Mouse (Mus musculus) intestine, embryonic 14.5 days (tissue): ENCODE data around the gene Arid1b. TPM values are rescaled to one million over a fixed set of nuclear protein-coding genes. Genes with fewer than 3 reads are reported as not detected.
A peak's percentile ranks its signal among the peaks of the same experiment; 100 is the strongest.

ENCODE experiments used
- ATAC-seq: fragments of 200-750 bp; cut with Nextera tagmentation; replicated peaks from 2 replicates; pipeline ENCODE4 v1.8.0; 2017; ENCODE audit warnings: low read depth, moderate number of reproducible peaks, moderate TSS enrichment, moderate library complexity; ENCODE audit not compliant: low FRiP score, low TSS enrichment
- DNase-seq: peaks from one replicate; pipeline ENCODE4 v3.0.0-alpha.2; 2018; ENCODE audit warnings: low spot score
- H3K27ac ChIP-seq: fragments of 300-500 bp; sonication (generic); 2 replicates; pipeline ENCODE4 v1.5.1; 2014; ENCODE audit warnings: low read depth, mild to moderate bottlenecking, control low read depth
- H3K27me3 ChIP-seq: fragments of 300-500 bp; sonication (generic); replicated peaks from 2 replicates; pipeline ENCODE4 v1.6.1; 2014; ENCODE audit warnings: low read length, control low read depth; ENCODE audit not compliant: control insufficient read depth, insufficient read depth
- H3K36me3 ChIP-seq: fragments of 300-500 bp; sonication (generic); 2 replicates; pipeline ENCODE4 v1.6.1; 2014; ENCODE audit warnings: low read length, control low read depth; ENCODE audit not compliant: control insufficient read depth, insufficient read depth
- H3K4me1 ChIP-seq: fragments of 300-500 bp; sonication (generic); replicated peaks from 2 replicates; pipeline ENCODE4 v1.6.1; 2014; ENCODE audit warnings: low read length, control low read depth, mixed read lengths; ENCODE audit not compliant: control insufficient read depth, insufficient read depth
- H3K4me2 ChIP-seq: fragments of 300-500 bp; sonication (generic); 2 replicates; pipeline ENCODE4 v1.6.1; 2014; ENCODE audit warnings: low read length
- H3K4me3 ChIP-seq: fragments of 300-500 bp; sonication (generic); 2 replicates; pipeline ENCODE4 v1.5.1; 2014; ENCODE audit warnings: low read depth, low read length, control low read depth, mixed read lengths
- H3K9ac ChIP-seq: fragments of 300-500 bp; sonication (generic); 2 replicates; pipeline ENCODE4 v1.6.1; 2014; ENCODE audit warnings: mild to moderate bottlenecking, low read length
- H3K9me3 ChIP-seq: fragments of 300-500 bp; sonication (generic); 2 replicates; pipeline ENCODE4 v1.6.1; 2016; ENCODE audit warnings: low read length, control low read depth; ENCODE audit not compliant: control insufficient read depth
- WGBS: fragments of 180-500 bp; shearing (Covaris S2); extraction: QIAGEN DNeasy Blood & Tissue Kit; methylation state at CpG from one replicate; pipeline ENCODE4 v1.1.7; 2014; 5-methylcytosine and 5-hydroxymethylcytosine counted together
- polyA plus RNA-seq: library from polyadenylated mRNA; unstranded; fragments of >200 nt; fragmentation: Nextera tagmentation; extraction: Ambion mirVana; gene quantifications from 2 replicates; pipeline ENCODE4 v1.2.1, GENCODE M21; 2014

Gene Arid1b
- polyA plus RNA-seq, 1 experiment from 2014 or later: 16.4 TPM

DNA sequence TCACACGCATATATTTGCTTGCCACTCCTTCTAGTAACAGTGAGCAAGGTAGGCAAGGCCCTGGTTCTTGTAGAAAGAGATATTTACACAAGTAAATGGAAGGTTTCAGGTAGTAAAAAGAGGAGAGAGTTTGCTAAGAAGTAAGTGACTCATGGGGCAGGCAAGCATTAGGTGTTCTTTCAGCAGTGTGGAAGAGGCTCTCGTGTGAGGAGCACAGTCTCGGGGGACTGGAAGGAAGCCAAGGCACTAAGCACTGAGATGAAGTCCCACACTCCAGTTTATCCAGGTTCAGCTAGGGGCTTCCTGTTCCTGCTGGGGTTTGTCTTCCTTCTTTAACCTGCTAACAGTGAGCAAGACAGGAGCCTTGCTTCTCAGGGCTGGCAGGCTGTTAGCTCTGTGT is 203.6 kb downstream of the Arid1b start:
- H3K4me2 ChIP-seq: no peak overlapping the region
- no peaks in the 10 kb centered on the region for H3K9me3 ChIP-seq
- no peak overlapping the region for H3K4me3 ChIP-seq
- WGBS: 65% methylated on average over 3 of the region's 3 CpGs
- H3K27ac ChIP-seq: peak overlapping the region; percentile 22; the same call in 1 of the 2 replicates
- peaks cover 33% of the 10 kb centered on the region for H3K4me1 ChIP-seq
- H3K27me3 ChIP-seq: no peaks in the 10 kb centered on the region
- DNase-seq (no peak), ATAC-seq (no peak)
- no peak overlapping the region for H3K9ac ChIP-seq
- no peaks in the 10 kb centered on the region for H3K36me3 ChIP-seq

DNA sequence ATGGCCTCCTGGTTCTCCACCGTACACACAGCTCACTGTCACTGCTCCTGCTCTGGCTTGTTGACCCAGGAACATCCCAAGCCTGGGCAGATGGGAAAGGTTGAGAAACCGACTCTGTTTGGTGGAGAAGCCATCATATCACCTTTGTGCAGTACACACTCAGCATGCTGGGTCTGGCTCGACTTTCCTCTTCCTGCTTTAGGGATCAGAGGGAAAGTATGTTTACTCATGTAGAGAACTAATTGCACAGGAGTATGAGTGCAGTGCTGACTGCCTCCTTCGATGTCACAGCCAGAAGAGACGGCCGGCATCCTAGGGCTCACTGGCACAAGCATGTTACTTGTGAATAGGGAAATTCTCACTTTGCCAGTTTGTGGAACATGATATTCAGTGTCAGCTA is 204.1 kb downstream of the Arid1b start:
- H3K4me3 ChIP-seq: no peak overlapping the region
- no peak overlapping the region for H3K4me2 ChIP-seq
- no peak for ATAC-seq
- no peaks in the 10 kb centered on the region for H3K9me3 ChIP-seq
- 0 out of 2 replicates have a peak overlapping the region, but pooled peaks have one; percentile 22 for H3K27ac ChIP-seq
- H3K4me1 ChIP-seq: peaks cover 35% of the 10 kb centered on the region
- 62% methylated on average over 6 of the region's 6 CpGs for whole genome bisulfite sequencing
- DNase-seq: no peak
- no peak overlapping the region for H3K9ac ChIP-seq
- no peaks in the 10 kb centered on the region for H3K36me3 ChIP-seq
- H3K27me3 ChIP-seq: no peaks in the 10 kb centered on the region

DNA sequence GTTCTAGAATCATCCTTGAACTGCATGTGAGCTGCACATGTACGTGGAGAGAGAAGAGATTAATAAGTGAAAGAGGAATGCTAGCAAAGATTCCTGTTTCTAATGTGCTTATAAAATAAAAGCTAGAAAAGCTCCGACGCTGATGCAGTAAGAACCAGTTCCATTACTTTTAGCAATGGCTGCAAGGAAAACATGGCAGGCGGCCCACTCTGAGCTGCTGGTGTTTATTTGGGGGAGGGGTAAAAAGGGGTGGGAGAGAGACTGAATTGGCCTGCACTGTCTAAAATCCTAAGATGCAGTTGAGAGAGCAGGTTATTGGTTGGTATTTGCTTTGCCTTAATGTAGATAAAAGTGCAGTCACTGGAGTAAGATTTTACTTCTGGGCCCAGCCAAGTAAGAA is 204.7 kb downstream of the Arid1b start:
- WGBS: 67% methylated on average over 4 of the region's 4 CpGs
- H3K4me3 ChIP-seq: no peak overlapping the region
- no peaks in the 10 kb centered on the region for H3K36me3 ChIP-seq
- no peak overlapping the region for H3K4me2 ChIP-seq
- DNase-seq (no peak), ATAC-seq (no peak)
- no peaks in the 10 kb centered on the region for H3K9me3 ChIP-seq
- no peaks in the 10 kb centered on the region for H3K27me3 ChIP-seq
- H3K4me1 ChIP-seq: peaks cover 35% of the 10 kb centered on the region
- H3K27ac ChIP-seq: no peak overlapping the region; the same call in 1 of the 2 replicates
- no peak overlapping the region for H3K9ac ChIP-seq

DNA sequence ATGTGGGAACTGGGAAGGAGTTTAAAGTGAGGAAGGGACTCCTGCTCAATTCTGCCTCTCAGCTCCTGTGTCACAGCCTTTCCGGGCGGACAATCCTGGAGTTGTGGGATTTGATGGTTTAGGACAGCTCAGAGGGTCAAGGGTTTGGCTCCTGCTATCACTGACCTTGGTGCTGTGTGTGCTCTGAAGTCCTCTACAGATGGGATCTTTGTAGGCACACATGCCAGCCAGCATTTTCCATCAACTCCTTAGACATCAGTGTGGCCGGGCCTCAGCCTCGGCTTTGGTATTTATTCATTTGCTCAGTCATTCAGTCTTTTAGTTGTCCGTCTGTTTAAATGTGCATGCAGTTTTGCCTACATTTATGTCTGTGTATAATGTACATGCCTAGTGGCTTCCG is 206.5 kb downstream of the Arid1b start:
- 89% methylated on average over 6 of the region's 6 CpGs for WGBS
- H3K9ac ChIP-seq: no peak overlapping the region
- no peaks in the 10 kb centered on the region for H3K36me3 ChIP-seq
- H3K4me3 ChIP-seq: no peak overlapping the region
- H3K9me3 ChIP-seq: no peaks in the 10 kb centered on the region
- H3K27ac ChIP-seq: no peak overlapping the region
- ATAC-seq: no peak
- H3K27me3 ChIP-seq: no peaks in the 10 kb centered on the region
- no peak overlapping the region for H3K4me2 ChIP-seq
- H3K4me1 ChIP-seq: peaks cover 36% of the 10 kb centered on the region
- no peak for DNase-seq

DNA sequence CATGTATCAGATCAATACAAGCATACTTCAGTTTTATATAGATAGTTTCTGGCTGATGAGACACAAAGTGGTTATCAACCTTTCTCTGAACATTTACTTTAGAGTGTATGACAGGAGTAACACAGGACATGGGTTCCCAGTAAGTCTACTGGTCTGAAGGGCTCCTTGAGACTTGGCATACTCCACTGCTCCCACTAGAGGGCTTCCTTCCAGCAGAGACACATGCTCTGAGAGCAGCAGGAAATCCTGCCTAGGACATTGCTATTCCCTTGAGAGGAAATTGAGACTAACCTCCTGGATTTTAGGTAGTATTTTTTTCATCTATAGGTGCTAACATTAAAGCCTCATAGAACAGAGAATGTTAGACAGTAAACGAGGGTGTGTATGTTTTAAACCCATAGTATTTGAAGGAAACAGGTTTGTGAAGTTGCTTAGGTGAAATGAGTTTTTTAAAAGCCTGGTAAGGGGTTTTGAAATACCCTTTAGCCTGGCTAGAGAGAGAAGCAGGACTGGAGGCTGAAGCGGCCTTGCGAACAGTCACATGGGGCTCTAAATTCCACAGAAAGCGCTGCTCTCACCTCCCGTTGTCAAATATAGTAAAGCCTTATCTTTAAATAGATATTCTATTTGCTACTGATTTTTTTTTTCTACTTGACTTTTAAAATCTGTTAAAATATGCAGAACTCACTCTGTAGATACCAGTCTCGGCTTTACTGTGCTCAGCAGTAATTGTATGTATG is 207.9 kb downstream of the Arid1b start:
- no peak; the same call in 1 of the 2 replicates for ATAC-seq

DNA sequence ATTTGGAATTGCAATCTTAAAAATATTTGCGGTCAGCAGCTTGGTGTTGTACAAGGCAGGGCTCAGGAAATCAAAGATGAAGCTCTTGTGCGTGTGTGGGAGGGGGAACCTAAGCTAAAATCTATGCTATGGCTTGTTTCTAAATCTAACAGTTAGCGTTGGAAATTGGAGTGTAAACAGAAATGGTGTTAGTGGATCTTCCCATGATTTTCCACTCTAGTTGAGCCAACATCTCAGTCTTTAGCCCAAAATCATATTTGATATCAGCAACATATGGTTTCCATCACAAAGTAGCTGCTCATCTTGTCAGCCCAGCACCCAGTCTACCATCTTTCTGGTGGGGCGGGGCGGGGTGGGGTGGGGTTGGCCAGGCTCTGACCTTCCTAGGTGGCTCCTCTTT is 208.6 kb downstream of the Arid1b start:
- no peak overlapping the region for H3K4me2 ChIP-seq
- no peaks in the 10 kb centered on the region for H3K27me3 ChIP-seq
- peaks cover 32% of the 10 kb centered on the region for H3K4me1 ChIP-seq
- ATAC-seq: no peak
- H3K27ac ChIP-seq: no peak overlapping the region
- DNase-seq: no peak
- WGBS: 86% methylated on average over 5 of the region's 5 CpGs
- H3K36me3 ChIP-seq: no peaks in the 10 kb centered on the region
- no peak overlapping the region for H3K4me3 ChIP-seq
- H3K9me3 ChIP-seq: no peaks in the 10 kb centered on the region
- H3K9ac ChIP-seq: no peak overlapping the region

More for the DNA sequence above, 207.9 kb downstream of the Arid1b start:
- no peaks in the 10 kb centered on the region for H3K36me3 ChIP-seq
- H3K4me1 ChIP-seq: peaks cover 32% of the 10 kb centered on the region
- no peak for DNase-seq
- no peak overlapping the region for H3K27ac ChIP-seq
- H3K4me3 ChIP-seq: no peak overlapping the region
- no peaks in the 10 kb centered on the region for H3K9me3 ChIP-seq
- H3K9ac ChIP-seq: no peak overlapping the region
- no peak overlapping the region for H3K4me2 ChIP-seq
- no peaks in the 10 kb centered on the region for H3K27me3 ChIP-seq
- 67% methylated on average over 6 of the region's 6 CpGs for WGBS

DNA sequence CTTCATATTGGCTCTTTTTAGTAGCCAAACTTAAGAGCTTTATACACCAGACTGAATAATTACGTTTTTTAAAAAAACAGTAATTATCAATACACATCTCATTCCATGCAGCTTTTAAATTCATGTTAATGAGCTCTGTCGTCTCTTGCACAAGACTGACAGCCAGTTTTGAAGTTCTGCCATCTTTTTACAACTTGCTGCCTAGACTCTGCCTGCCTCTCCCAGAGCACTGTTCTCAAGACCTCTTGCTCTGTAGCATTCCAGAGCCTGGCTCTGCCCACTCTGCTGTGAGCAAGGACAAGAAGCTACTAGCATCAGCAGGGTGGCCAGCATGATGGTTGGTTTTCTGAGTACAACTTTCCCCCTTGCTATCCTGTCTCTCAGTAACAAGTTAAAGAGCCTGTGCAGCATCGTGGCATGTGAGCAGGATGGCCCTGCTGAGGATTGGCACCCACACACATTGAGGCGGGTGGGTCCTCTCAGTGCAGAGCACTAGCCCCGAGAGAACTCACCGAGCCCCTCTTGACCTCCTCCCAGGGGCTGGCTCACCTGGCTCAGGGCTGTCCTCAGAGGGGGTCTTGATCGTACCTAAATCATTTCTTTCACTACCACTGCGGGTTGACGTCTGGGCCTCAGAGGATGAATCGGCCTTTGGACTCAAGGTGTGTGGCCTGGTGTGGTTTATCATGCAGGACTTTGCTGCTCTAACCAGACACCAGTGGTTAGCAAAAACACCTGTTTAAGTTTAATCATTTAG is 209.4 kb downstream of the Arid1b start:
- ATAC-seq: no peak
- peaks cover 24% of the 10 kb centered on the region for H3K4me1 ChIP-seq
- no peak overlapping the region for H3K4me3 ChIP-seq
- WGBS: 73% methylated on average over 10 of the region's 10 CpGs
- no peaks in the 10 kb centered on the region for H3K36me3 ChIP-seq
- H3K4me2 ChIP-seq: no peak overlapping the region
- no peaks in the 10 kb centered on the region for H3K9me3 ChIP-seq
- no peaks in the 10 kb centered on the region for H3K27me3 ChIP-seq
- no peak for DNase-seq
- H3K9ac ChIP-seq: no peak overlapping the region
- no peak overlapping the region for H3K27ac ChIP-seq

DNA sequence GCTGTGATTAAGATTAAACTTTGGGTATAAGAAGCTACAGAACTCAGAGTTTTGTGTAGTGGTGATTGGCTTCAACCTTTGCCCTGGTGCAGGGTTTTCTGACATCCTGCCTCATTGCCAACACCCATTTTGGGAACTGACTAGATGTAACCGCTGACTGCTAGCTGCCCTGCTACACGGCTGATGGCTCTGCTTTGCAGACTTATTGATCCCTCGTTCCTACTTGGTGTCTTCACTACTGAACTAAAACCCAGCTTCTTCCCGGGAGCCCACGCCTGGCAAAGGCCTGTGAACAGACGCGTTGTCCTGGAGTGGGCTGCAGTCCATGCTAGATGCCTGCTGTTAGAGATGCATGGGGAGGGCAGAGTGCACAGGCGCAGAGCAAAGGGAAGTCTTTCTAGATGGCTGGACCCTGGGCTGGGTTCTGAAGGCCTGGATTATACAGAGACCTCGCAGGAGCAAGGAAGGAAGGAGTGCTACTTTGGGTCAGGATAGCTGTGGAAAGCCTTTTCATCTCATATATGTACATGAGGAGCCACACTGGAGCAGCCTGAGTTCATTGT is 210.1 kb downstream of the Arid1b start:
- WGBS: 90% methylated on average over 9 of the region's 9 CpGs
- no peak overlapping the region for H3K4me2 ChIP-seq
- H3K27me3 ChIP-seq: no peaks in the 10 kb centered on the region
- no peaks in the 10 kb centered on the region for H3K9me3 ChIP-seq
- H3K9ac ChIP-seq: no peak overlapping the region
- no peaks in the 10 kb centered on the region for H3K36me3 ChIP-seq
- H3K4me1 ChIP-seq: peaks cover 20% of the 10 kb centered on the region
- ATAC-seq (no peak), DNase-seq (no peak)
- no peak overlapping the region for H3K27ac ChIP-seq
- no peak overlapping the region for H3K4me3 ChIP-seq
